Mouse (Mus musculus) thymus, postnatal 10 days (tissue): ENCODE results near the gene Olfr525.
A peak's percentile ranks its signal among the peaks of the same experiment; 100 is the strongest.

ENCODE experiments used
- DNase-seq, 2 experiments: peaks; one replicate each; pipeline ENCODE4 v3.0.0; 2021; ENCODE audit warnings: low spot score in 2 of 2

Gene Olfr525

GRCm38 (mm10) chr7:140320558-140320957, at the start of gene Olfr525:
Gene Olfr525, plus strand, starts transcription at chr7:140320858.
- DNase-seq = no peak

- DNase-seq = no peak
These were observed 24.9 kb upstream of the Olfr525 start for GRCm38 (mm10) chr7:140295746-140296145.

- no peak for DNase-seq
These were observed 23.8 kb upstream of the Olfr525 start for GRCm38 (mm10) chr7:140296876-140297275.

GRCm38 (mm10) chr7:140299416-140299815, 21.2 kb upstream of the Olfr525 start:
- DNase-seq = no peak

- DNase-seq = no peak
These were observed 735 bp upstream of the Olfr525 start for GRCm38 (mm10) chr7:140319861-140320385.

- peak; percentile 31 to 33 for DNase-seq
These were observed 477 bp downstream of the Olfr525 start for GRCm38 (mm10) chr7:140321135-140321534.

GRCm38 (mm10) chr7:140329766-140330304, 9.2 kb downstream of the Olfr525 start:
- no peak for DNase-seq

GRCm38 (mm10) chr7:140333717-140334116, 13.1 kb downstream of the Olfr525 start, which contains the start of gene Olfr527:
Gene Olfr527, plus strand, starts transcription at chr7:140334017.
- no peak for DNase-seq

GRCm38 (mm10) chr7:140361571-140361970, 40.9 kb downstream of the Olfr525 start, which contains the start of gene Olfr60:
Gene Olfr60, minus strand, starts transcription at chr7:140361671.
- no peak for DNase-seq

GRCm38 (mm10) chr7:140374300-140374699, 53.6 kb downstream of the Olfr525 start:
- peak; percentile 14 to 25 for DNase-seq

- no peak for DNase-seq
These were observed 55.6 kb downstream of the Olfr525 start, which contains the start of gene Olfr530 for GRCm38 (mm10) chr7:140376231-140376630. Gene Olfr530, minus strand, starts transcription at chr7:140376331.

- DNase-seq = no peak
These were observed 56.3 kb downstream of the Olfr525 start for GRCm38 (mm10) chr7:140376911-140377310.
